Mouse (Mus musculus) neural tube, embryonic 13.5 days (tissue): ENCODE measurements around the gene Mup1. TPM values are rescaled to one million over a fixed set of nuclear protein-coding genes. Genes with fewer than 3 reads are reported as not detected.
"Not testable (repeated sequence)": the region's sequence is repeated elsewhere in the genome, so short reads cannot be mapped to it uniquely, and the experiment has no call there.

Experiments
- ATAC-seq: fragments of 200-750 bp; cut with Nextera tagmentation; 2 replicates; pipeline ENCODE4 v1.8.0; 2017; ENCODE audit warnings: low read depth, mild to moderate bottlenecking, moderate TSS enrichment, moderate library complexity
- H3K27ac ChIP-seq: fragments of 300-500 bp; sonication (generic); replicated peaks from 2 replicates; pipeline ENCODE4 v1.5.1; 2015; ENCODE audit warnings: moderate library complexity, mild to moderate bottlenecking, inconsistent platforms
- H3K27me3 ChIP-seq: fragments of 300-500 bp; sonication (generic); 2 replicates; pipeline ENCODE4 v1.6.1; 2015; ENCODE audit warnings: mild to moderate bottlenecking, inconsistent platforms
- H3K36me3 ChIP-seq: fragments of 300-500 bp; sonication (generic); 2 replicates; pipeline ENCODE4 v1.6.1; 2015; ENCODE audit warnings: mild to moderate bottlenecking, inconsistent platforms
- H3K4me1 ChIP-seq: fragments of 300-500 bp; sonication (generic); replicated peaks from 2 replicates; pipeline ENCODE4 v1.6.1; 2015; ENCODE audit warnings: inconsistent platforms
- H3K4me2 ChIP-seq: fragments of 300-500 bp; sonication (generic); 2 replicates; pipeline ENCODE4 v1.6.1; 2015; ENCODE audit warnings: inconsistent platforms, mild to moderate bottlenecking, moderate library complexity
- H3K4me3 ChIP-seq: fragments of 300-500 bp; sonication (generic); 2 replicates; pipeline ENCODE4 v1.5.1; 2015; ENCODE audit warnings: mild to moderate bottlenecking, inconsistent platforms
- H3K9ac ChIP-seq: fragments of 300-500 bp; sonication (generic); 2 replicates; pipeline ENCODE4 v1.6.1; 2015; ENCODE audit warnings: moderate library complexity, mild to moderate bottlenecking, inconsistent platforms
- H3K9me3 ChIP-seq: fragments of 300-500 bp; sonication (generic); 2 replicates; pipeline ENCODE4 v1.6.1; 2016; ENCODE audit warnings: inconsistent platforms
- WGBS: fragments of 180-500 bp; shearing (Covaris S2); methylation state at CpG from one replicate; pipeline ENCODE4 v1.1.7; 2015; 5-methylcytosine and 5-hydroxymethylcytosine counted together
- polyA plus RNA-seq: library from polyadenylated mRNA; unstranded; fragments of >200 nt; fragmentation: Nextera tagmentation; extraction: Ambion mirVana; gene quantifications from 2 replicates; pipeline ENCODE4 v1.2.1, GENCODE M21; 2015

Gene Mup1
- polyA plus RNA-seq, result not detected in 2 replicates

DNA sequence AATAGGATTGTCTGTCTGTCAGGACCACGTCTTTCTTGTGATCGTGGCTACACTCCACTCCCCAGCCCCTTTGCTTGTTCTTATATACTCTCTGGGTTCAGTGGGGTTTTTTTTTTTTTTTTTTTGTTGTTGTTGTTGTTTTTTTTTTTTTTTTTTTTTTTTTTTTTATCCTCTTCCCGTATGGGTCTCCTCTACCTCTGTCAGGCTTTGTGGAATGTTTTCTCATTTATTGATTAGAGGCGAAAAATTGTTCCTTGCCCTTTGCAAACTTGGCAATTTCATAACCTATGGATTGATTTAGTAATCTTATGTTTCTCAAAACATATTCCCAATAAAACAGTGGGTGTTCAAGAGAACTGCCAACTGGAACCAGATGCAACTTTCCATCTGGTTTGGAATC, at the start of gene Mup1:
Gene Mup1 (minus strand): TSS at position 101 of the 400 bp plus-strand sequence.
- not testable (repeated sequence) for H3K27me3 ChIP-seq, H3K27ac ChIP-seq, H3K36me3 ChIP-seq, H3K9ac ChIP-seq, ATAC-seq, H3K4me1 ChIP-seq, H3K9me3 ChIP-seq, H3K4me2 ChIP-seq, H3K4me3 ChIP-seq
- 93% methylated on average over 2 of the region's 4 CpGs for WGBS

Other genes starting within 250 kb of the Mup1 start
- not detected in 2 replicates for gene Mup9, start 80.0 kb downstream of the Mup1 start, polyA plus RNA-seq
- not detected in 2 replicates for gene Mup10, start 80.2 kb upstream of the Mup1 start, polyA plus RNA-seq
- not detected in 2 replicates for gene Mup11, start 160.5 kb upstream of the Mup1 start, polyA plus RNA-seq
- not detected in 2 replicates for gene Mup12, start 239.4 kb upstream of the Mup1 start, polyA plus RNA-seq